Mouse (Mus musculus): ENCODE results near the gene Bcl2l14. TPM values are rescaled to one million over a fixed set of nuclear protein-coding genes. Genes with fewer than 3 reads are reported as not detected.

Bcl2l14 gene
- polyA plus RNA-seq, 1 experiment from 2014 or later, result 15.6 TPM

DNA sequence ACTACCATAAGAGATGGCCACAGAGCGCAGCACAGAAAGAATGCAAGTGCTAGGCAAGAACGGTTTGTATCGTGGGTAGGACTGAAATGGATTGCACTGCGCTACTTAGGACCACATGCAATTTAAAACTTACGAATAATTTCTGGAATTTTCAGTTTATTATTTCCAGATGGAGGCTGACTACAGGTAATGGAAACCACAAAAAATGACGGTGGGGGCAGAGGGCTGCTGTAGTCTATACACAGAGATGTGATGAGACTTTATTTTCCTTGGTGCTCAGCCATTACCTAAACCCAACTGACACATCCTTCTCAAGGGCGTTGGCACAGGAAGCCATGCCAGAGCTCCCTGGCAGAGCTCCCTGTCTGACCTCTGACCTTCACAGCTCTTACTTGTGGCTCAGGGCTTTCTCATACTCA lies 77.0 kb downstream of the Bcl2l14 start:
- 74% methylated on average over 7 of the region's 7 CpGs for WGBS
- ATAC-seq (ENCODE audit: insufficient read depth, low FRiP score), result no peak
- no peak overlapping the region for H3K4me3 ChIP-seq (replicated peaks; ENCODE audit: low read length)
- H3K9ac ChIP-seq (ENCODE audit: low read length), result no peak overlapping the region
- H3K27ac ChIP-seq (ENCODE audit: low read length), result no peak overlapping the region
- no peak overlapping the region for H3K4me2 ChIP-seq (ENCODE audit: low read depth, low read length)
- 0 out of 2 replicates have a peak, but pooled peaks cover 8% of the 10 kb centered on the region for H3K36me3 ChIP-seq (ENCODE audit: control insufficient read depth, insufficient read depth, low read length)
- H3K27me3 ChIP-seq (ENCODE audit: control insufficient read depth, insufficient read depth, low read length), result no peaks in the 10 kb centered on the region
- no peaks in the 10 kb centered on the region for H3K9me3 ChIP-seq (replicated peaks; ENCODE audit: control insufficient read depth, low read length)
- no peaks in the 10 kb centered on the region for H3K4me1 ChIP-seq (ENCODE audit: control insufficient read depth, insufficient read depth, low read length)

DNA sequence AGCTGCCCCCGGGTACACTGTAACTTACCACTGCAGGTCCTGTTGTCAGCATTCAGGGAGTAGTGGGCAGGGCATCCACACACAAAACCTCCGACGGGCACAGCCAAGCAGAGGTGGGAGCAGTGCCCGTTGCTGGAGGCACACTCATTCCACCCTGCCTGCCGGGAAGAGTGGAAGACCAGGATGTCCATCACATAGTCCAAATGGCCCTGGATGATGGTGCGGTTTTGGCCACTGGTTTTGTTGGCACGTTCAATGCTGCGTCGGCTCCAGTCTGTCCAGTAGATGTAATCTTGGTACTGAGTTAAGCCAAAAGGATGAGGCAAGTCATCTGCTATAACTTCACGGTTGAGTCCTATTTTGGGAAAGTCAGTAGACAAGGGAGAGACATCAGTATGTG lies 83.4 kb downstream of the Bcl2l14 start:
- no peak overlapping the region for H3K27ac ChIP-seq (ENCODE audit: low read length)
- no peaks in the 10 kb centered on the region for H3K27me3 ChIP-seq (ENCODE audit: control insufficient read depth, insufficient read depth, low read length)
- no peaks in the 10 kb centered on the region for H3K9me3 ChIP-seq (replicated peaks; ENCODE audit: control insufficient read depth, low read length)
- H3K4me3 ChIP-seq (replicated peaks; ENCODE audit: low read length), result no peak overlapping the region
- H3K4me1 ChIP-seq (ENCODE audit: control insufficient read depth, insufficient read depth, low read length), result no peaks in the 10 kb centered on the region
- ATAC-seq (ENCODE audit: insufficient read depth, low FRiP score), result no peak
- H3K4me2 ChIP-seq (ENCODE audit: low read depth, low read length), result no peak overlapping the region
- peaks cover 3% of the 10 kb centered on the region; the same call in 1 of the 2 replicates for H3K36me3 ChIP-seq (ENCODE audit: control insufficient read depth, insufficient read depth, low read length)
- H3K9ac ChIP-seq (ENCODE audit: low read length), result no peak overlapping the region
- 93% methylated on average over 10 of the region's 10 CpGs for WGBS

GRCm38 (mm10) chr6:134486318-134486717 lies 90.2 kb downstream of the Bcl2l14 start:
- ATAC-seq (ENCODE audit: insufficient read depth, low FRiP score), result no peak

More at GRCm38 (mm10) chr6:134486318-134486717, 90.2 kb downstream of the Bcl2l14 start:
- Histone ChIP-seq H3K4me1 (ENCODE audit: control insufficient read depth, insufficient read depth, low read length) (no peaks in the 10 kb centered on the region), H3K4me2 (ENCODE audit: low read depth, low read length) (no peak overlapping the region), H3K36me3 (ENCODE audit: control insufficient read depth, insufficient read depth, low read length) (no peaks in the 10 kb centered on the region), H3K9me3 (replicated peaks; ENCODE audit: control insufficient read depth, low read length) (no peaks in the 10 kb centered on the region), H3K27me3 (ENCODE audit: control insufficient read depth, insufficient read depth, low read length) (no peaks in the 10 kb centered on the region), H3K9ac (ENCODE audit: low read length) (no peak overlapping the region), H3K4me3 (replicated peaks; ENCODE audit: low read length) (no peak overlapping the region), H3K27ac (ENCODE audit: low read length) (no peak overlapping the region)
- WGBS, result 81% methylated on average over 9 of the region's 9 CpGs

Other genes with a start within 250 kb of the Bcl2l14 start
- gene Lrp6, start 170.6 kb downstream of the Bcl2l14 start, polyA plus RNA-seq (2015; fragmentation: Nextera tagmentation; extraction: Ambion mirVana), result 16.8 and 17.4 TPM in 2 replicates
- gene Mansc1, start 236.2 kb downstream of the Bcl2l14 start, polyA plus RNA-seq (2015; fragmentation: Nextera tagmentation; extraction: Ambion mirVana), result 9.9 and 13.5 TPM in 2 replicates
- 16.5 and 17.7 TPM in 2 replicates for gene Borcs5, start 243.2 kb downstream of the Bcl2l14 start, polyA plus RNA-seq (2015; fragmentation: Nextera tagmentation; extraction: Ambion mirVana)